Mouse (Mus musculus) embryonic facial prominence, embryonic 14.5 days (tissue): ENCODE measurements around the gene Phactr4. TPM values are rescaled to one million over a fixed set of nuclear protein-coding genes. Genes with fewer than 3 reads are reported as not detected.
A peak's percentile ranks its signal among the peaks of the same experiment; 100 is the strongest.

Experiments used
- ATAC-seq: fragments of 200-750 bp; cut with Nextera tagmentation; 2 replicates; pipeline ENCODE4 v1.8.0; 2017; ENCODE audit warnings: low read depth, moderate number of reproducible peaks, moderate TSS enrichment
- DNase-seq: peaks from one replicate; pipeline ENCODE4 v3.0.0-alpha.2; 2015; ENCODE audit warnings: low spot score
- H3K27ac ChIP-seq: fragments of 300-500 bp; sonication (generic); replicated peaks from 2 replicates; pipeline ENCODE4 v1.5.1; 2014; ENCODE audit warnings: low read depth, mild to moderate bottlenecking, low read length, moderate library complexity
- H3K27me3 ChIP-seq: fragments of 300-500 bp; sonication (generic); replicated peaks from 2 replicates; pipeline ENCODE4 v1.6.1; 2014; ENCODE audit warnings: low read length; ENCODE audit not compliant: control insufficient read depth, insufficient read depth
- H3K36me3 ChIP-seq: fragments of 300-500 bp; sonication (generic); 2 replicates; pipeline ENCODE4 v1.6.1; 2014; ENCODE audit warnings: low read length, mixed read lengths; ENCODE audit not compliant: control insufficient read depth, insufficient read depth
- H3K4me1 ChIP-seq: fragments of 300-500 bp; sonication (generic); 2 replicates; pipeline ENCODE4 v1.6.1; 2014; ENCODE audit warnings: antibody characterized with exemption, low read length; ENCODE audit not compliant: control insufficient read depth, insufficient read depth
- H3K4me2 ChIP-seq: fragments of 300-500 bp; sonication (generic); 2 replicates; pipeline ENCODE4 v1.6.1; 2014; ENCODE audit warnings: low read depth, mild to moderate bottlenecking, low read length, moderate library complexity, mixed read lengths
- H3K4me3 ChIP-seq: fragments of 300-500 bp; sonication (generic); 2 replicates; pipeline ENCODE4 v1.5.1; 2014; ENCODE audit warnings: low read depth, mild to moderate bottlenecking, low read length
- H3K9ac ChIP-seq: fragments of 300-500 bp; sonication (generic); 2 replicates; pipeline ENCODE4 v1.6.1; 2014; ENCODE audit warnings: low read depth, mild to moderate bottlenecking, low read length, moderate library complexity, mixed read lengths
- H3K9me3 ChIP-seq: fragments of 300-500 bp; sonication (generic); 2 replicates; pipeline ENCODE4 v1.6.1; 2016; ENCODE audit warnings: low read length; ENCODE audit not compliant: control insufficient read depth
- WGBS: fragments of 180-500 bp; shearing (Covaris S2); extraction: QIAGEN DNeasy Blood & Tissue Kit; methylation state at CpG from one replicate; pipeline ENCODE4 v1.1.7; 2014; 5-methylcytosine and 5-hydroxymethylcytosine counted together
- microRNA-seq: library from miRNA; unstranded; fragments of <30 nt; microRNA quantifications from one replicate; pipeline ENCODE4, GENCODE M21; 2016; ENCODE audit warnings: borderline number of aligned reads
- polyA plus RNA-seq: library from polyadenylated mRNA; unstranded; fragments of >200 nt; fragmentation: Nextera tagmentation; extraction: Ambion mirVana; gene quantifications from 2 replicates; pipeline ENCODE4 v1.2.1, GENCODE M21; 2014

Phactr4 gene
- polyA plus RNA-seq, 1 experiment from 2014 or later: 18.2 TPM

DNA sequence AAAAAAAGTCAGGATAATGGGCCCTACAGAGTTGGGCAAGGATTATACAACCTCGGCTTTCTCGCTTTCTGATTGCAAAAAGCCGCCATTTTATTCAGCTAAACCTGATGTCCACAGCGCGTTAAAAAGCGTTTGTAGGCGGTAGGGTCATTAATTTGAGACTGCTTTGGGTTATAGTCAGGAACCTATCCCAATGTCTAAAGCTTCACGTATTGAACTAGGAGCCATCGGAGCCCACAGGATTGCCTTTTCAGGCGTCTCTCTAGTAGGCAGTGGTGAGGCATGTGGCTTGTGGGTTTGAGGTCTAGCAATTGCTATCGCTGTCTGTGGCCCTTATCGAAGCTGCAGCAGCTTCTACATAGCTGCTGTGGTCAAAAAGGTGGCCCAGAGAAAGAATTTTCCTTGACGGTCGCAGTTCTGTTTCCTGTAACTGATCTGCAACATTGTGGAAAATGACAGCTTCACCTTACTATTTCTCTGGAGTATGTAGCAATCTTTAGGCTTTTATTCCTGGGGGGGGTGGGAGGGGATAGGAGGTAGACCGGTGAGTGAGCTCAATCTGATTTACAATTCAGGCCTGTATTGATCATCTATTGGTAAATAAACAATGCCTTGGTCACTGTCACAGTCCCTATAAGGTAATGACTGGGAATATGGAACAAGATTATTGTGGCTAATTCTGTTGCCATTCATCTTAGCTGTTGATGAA lies 113.0 kb downstream of the Phactr4 start:
- Histone ChIP-seq H3K9me3 (no peaks in the 10 kb centered on the region), H3K9ac (peak overlapping the region; percentile 97), H3K4me2 (peak overlapping the region; percentile 95), H3K36me3 (peaks cover 49% of the 10 kb centered on the region), H3K4me3 (peak overlapping the region; percentile 95), H3K27ac (peak overlapping the region; percentile 94), H3K4me1 (peaks cover 9% of the 10 kb centered on the region), H3K27me3 (no peaks in the 10 kb centered on the region)
- ATAC-seq (no peak), DNase-seq (no peak)
- 1% methylated on average over 15 of the region's 15 CpGs for WGBS

DNA sequence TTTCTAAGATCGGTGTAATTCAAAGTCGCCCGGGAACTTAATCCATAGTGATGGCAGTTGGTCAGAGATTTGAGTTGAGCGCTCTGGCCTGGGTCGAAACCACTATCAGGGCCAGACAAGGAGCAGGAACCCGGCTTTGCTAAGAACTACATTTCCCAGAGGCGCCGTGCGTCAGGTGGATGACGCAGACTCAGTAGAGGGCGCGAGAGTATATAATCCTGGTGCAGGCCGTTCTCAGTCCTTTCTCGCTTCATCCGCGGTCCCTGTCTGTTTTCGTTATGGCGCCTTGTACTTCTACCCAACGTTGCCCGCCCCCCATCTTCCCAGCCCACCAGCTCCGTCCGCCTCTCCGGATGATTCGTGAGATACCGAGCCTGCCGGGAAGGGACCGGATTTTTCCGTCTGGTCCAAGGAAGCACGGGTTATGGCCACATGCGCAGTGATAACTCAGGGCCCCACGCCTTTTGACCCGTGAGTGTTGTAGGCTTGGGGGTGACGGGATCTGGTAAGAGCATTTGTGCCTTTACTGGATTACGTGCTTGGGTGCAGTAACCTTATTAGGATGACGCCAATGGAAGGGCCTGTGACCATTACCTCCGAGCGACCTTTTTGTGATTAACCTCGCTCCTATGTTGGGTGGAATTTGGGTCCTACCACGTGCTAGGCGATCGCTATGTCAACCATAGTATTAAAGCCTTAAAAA lies 113.7 kb downstream of the Phactr4 start:
- Histone ChIP-seq H3K4me1 (peaks cover 9% of the 10 kb centered on the region), H3K9me3 (no peaks in the 10 kb centered on the region), H3K4me2 (peak overlapping the region; percentile 95), H3K4me3 (peak overlapping the region; percentile 95), H3K9ac (peak overlapping the region; percentile 97), H3K36me3 (peaks cover 42% of the 10 kb centered on the region), H3K27me3 (no peaks in the 10 kb centered on the region), H3K27ac (peak overlapping the region; percentile 94)
- 1% methylated on average over 41 of the region's 41 CpGs for whole genome bisulfite sequencing
- peak; percentile 94 for ATAC-seq
- peak; percentile 97 for DNase-seq

DNA sequence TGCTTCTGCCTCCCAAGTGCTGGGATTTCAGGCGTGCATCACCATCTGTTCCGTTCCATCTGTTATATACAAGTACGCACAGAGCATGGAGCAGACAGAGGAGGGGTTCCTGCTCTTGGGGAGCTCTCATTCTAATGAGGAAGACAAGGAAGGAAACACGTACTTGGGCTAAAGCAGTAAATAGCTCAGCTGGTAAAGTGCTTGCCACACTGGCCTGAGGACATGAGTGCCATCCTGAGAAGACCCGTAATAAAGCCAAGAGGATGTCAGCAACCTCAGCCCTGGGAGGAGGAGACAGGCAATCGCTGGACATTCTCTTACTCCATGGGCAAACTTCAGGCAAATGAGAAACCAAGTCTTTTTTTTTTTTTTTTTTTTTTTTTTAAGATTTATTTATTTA lies 116.3 kb downstream of the Phactr4 start:
- ATAC-seq: no peak
- Histone ChIP-seq H3K9me3 (no peaks in the 10 kb centered on the region), H3K4me3 (no peak overlapping the region), H3K4me2 (no peak overlapping the region), H3K9ac (no peak overlapping the region), H3K27me3 (no peaks in the 10 kb centered on the region), H3K36me3 (peaks cover 18% of the 10 kb centered on the region), H3K27ac (no peak overlapping the region), H3K4me1 (peaks cover 9% of the 10 kb centered on the region)
- DNase-seq: no peak
- WGBS: 70% methylated on average over 6 of the region's 6 CpGs

Small RNAs within 50 kb of the gene (microRNA-seq; reads per million reads assigned to microRNA genes)
- gene Gm25707: not detected

Other genes with a start within 250 kb of the Phactr4 start
- gene Ythdf2, start 210.2 kb downstream of the Phactr4 start, polyA plus RNA-seq: 98.5 and 102 TPM in 2 replicates
- gene Gmeb1, start 160.9 kb downstream of the Phactr4 start, polyA plus RNA-seq: 24.7 and 28.7 TPM in 2 replicates
- 43.4 and 48.8 TPM in 2 replicates for gene Taf12, start 148.1 kb downstream of the Phactr4 start, polyA plus RNA-seq
- gene Rab42, start 119.1 kb downstream of the Phactr4 start, polyA plus RNA-seq: 1.8 and 2.3 TPM in 2 replicates
- 62.3 and 69.9 TPM in 2 replicates for gene Trnau1ap, start 93.0 kb downstream of the Phactr4 start, polyA plus RNA-seq
- 40.4 and 46.6 TPM in 2 replicates for gene Rcc1, start 68.9 kb downstream of the Phactr4 start, polyA plus RNA-seq
- gene Med18, start 41.4 kb upstream of the Phactr4 start, polyA plus RNA-seq: 6.6 and 8.5 TPM in 2 replicates
- 6.2 and 6.4 TPM in 2 replicates for gene Sesn2, start 88.0 kb upstream of the Phactr4 start, polyA plus RNA-seq
- gene Atpif1, start 111.2 kb upstream of the Phactr4 start, polyA plus RNA-seq: 984 and 996 TPM in 2 replicates
- 133 and 136 TPM in 2 replicates for gene Dnajc8, start 113.1 kb upstream of the Phactr4 start, polyA plus RNA-seq
- 0.55 and 0.58 TPM in 2 replicates for gene Ptafr, start 141.6 kb upstream of the Phactr4 start, polyA plus RNA-seq
- gene Eya3, start 216.5 kb upstream of the Phactr4 start, polyA plus RNA-seq: 25.1 and 25.5 TPM in 2 replicates